Mouse (Mus musculus) hindbrain, embryonic 12.5 days (tissue): Measurements from ENCODE around the gene Itprid1. TPM values are rescaled to one million over a fixed set of nuclear protein-coding genes. Genes with fewer than 3 reads are reported as not detected.

ENCODE experiments used
- ATAC-seq: fragments of 200-750 bp; cut with Nextera tagmentation; 2 replicates; pipeline ENCODE4 v1.8.0; 2017; ENCODE audit warnings: moderate TSS enrichment; ENCODE audit not compliant: low FRiP score
- H3K27ac ChIP-seq: fragments of 300-500 bp; sonication (generic); 2 replicates; pipeline ENCODE4 v1.5.1; 2016; ENCODE audit warnings: mild to moderate bottlenecking
- H3K27me3 ChIP-seq: fragments of 300-500 bp; sonication (generic); 2 replicates; pipeline ENCODE4 v1.6.1; 2016; ENCODE audit warnings: mild to moderate bottlenecking
- H3K36me3 ChIP-seq: fragments of 300-500 bp; sonication (generic); 2 replicates; pipeline ENCODE4 v1.6.1; 2016; ENCODE audit warnings: mild to moderate bottlenecking
- H3K4me1 ChIP-seq: fragments of 300-500 bp; sonication (generic); 2 replicates; pipeline ENCODE4 v1.6.1; 2016
- H3K4me2 ChIP-seq: fragments of 300-500 bp; sonication (generic); replicated peaks from 2 replicates; pipeline ENCODE4 v1.6.1; 2016; ENCODE audit warnings: mild to moderate bottlenecking
- H3K4me3 ChIP-seq: fragments of 300-500 bp; sonication (generic); 2 replicates; pipeline ENCODE4 v1.5.1; 2016; ENCODE audit warnings: mild to moderate bottlenecking
- H3K9ac ChIP-seq: fragments of 300-500 bp; sonication (generic); 2 replicates; pipeline ENCODE4 v1.6.1; 2016; ENCODE audit warnings: mild to moderate bottlenecking, moderate library complexity
- H3K9me3 ChIP-seq: fragments of 300-500 bp; sonication (generic); replicated peaks from 2 replicates; pipeline ENCODE4 v1.6.1; 2016; ENCODE audit warnings: mild to moderate bottlenecking
- WGBS: fragments of 180-500 bp; shearing (Covaris S2); methylation state at CpG from one replicate; pipeline ENCODE4 v1.1.7; 2016; 5-methylcytosine and 5-hydroxymethylcytosine counted together
- polyA plus RNA-seq: library from polyadenylated mRNA; unstranded; fragments of >200 nt; fragmentation: Nextera tagmentation; extraction: Ambion mirVana; gene quantifications from 2 replicates; pipeline ENCODE4 v1.2.1, GENCODE M21; 2016

Gene Itprid1
- polyA plus RNA-seq, 1 experiment from 2014 or later = 0.13 TPM

DNA sequence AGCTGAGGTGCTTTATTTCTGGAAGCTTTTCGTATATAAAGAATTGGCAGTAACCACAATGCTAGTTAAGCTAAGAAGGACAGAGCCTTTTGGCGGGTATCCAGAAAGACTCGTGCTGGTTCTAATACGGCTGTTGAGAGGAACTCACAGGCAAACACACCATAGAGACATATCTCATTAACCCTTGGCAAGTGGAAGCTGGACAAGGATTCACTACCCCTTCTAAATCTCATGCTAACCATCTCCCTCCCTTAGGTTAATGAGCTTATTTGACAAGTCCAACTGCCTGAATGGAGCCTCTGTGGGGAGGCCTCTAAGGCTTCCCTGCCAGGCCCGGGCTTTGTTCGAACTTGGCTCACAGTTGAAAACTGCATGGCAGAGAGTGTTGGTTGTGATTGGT lies 190.6 kb downstream of the Itprid1 start:
- Histone ChIP-seq H3K27me3 (no peaks in the 10 kb centered on the region), H3K36me3 (no peaks in the 10 kb centered on the region), H3K4me3 (no peak overlapping the region), H3K27ac (no peak overlapping the region), H3K4me2 (no peak overlapping the region), H3K9ac (no peak overlapping the region), H3K9me3 (no peaks in the 10 kb centered on the region), H3K4me1 (peaks cover 8% of the 10 kb centered on the region)
- no peak for ATAC-seq
- 80% methylated on average over 6 of the region's 6 CpGs for WGBS

DNA sequence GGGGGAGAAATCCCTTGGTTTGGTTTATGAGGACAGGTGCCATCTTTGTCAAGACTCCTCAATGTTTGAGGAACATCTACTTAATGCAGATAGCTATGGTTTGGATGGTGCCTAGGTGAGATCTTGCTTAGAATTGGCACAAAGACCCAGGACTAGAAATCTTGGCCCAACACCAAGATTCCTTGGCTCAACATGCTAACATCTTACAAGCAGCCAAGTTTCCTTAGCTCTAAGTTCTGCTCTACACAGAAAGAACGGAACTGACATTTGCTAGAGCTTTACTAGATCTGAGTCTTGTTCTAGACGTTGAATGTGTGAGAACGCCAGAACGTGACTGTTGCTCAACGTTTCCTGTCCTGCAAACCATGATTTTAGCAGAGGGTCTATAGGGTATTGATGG lies 191.3 kb downstream of the Itprid1 start:
- no peak overlapping the region for H3K27ac ChIP-seq
- ATAC-seq = no peak
- H3K36me3 ChIP-seq = no peaks in the 10 kb centered on the region
- no peak overlapping the region for H3K4me2 ChIP-seq
- WGBS = 90% methylated on average over 5 of the region's 5 CpGs
- no peak overlapping the region for H3K4me3 ChIP-seq
- no peaks in the 10 kb centered on the region for H3K9me3 ChIP-seq
- peaks cover 7% of the 10 kb centered on the region for H3K4me1 ChIP-seq
- H3K27me3 ChIP-seq = no peaks in the 10 kb centered on the region
- no peak overlapping the region for H3K9ac ChIP-seq

Other genes with a start within 250 kb of the Itprid1 start
- 18.0 and 22.7 TPM in 2 replicates for gene Neurod6, start 155.6 kb upstream of the Itprid1 start, polyA plus RNA-seq
- gene Ppp1r17, start 180.6 kb downstream of the Itprid1 start, polyA plus RNA-seq = 15.6 and 20.5 TPM in 2 replicates